Mouse (Mus musculus): Measurements from ENCODE around the gene Mrps18a.

Mrps18a gene

DNA sequence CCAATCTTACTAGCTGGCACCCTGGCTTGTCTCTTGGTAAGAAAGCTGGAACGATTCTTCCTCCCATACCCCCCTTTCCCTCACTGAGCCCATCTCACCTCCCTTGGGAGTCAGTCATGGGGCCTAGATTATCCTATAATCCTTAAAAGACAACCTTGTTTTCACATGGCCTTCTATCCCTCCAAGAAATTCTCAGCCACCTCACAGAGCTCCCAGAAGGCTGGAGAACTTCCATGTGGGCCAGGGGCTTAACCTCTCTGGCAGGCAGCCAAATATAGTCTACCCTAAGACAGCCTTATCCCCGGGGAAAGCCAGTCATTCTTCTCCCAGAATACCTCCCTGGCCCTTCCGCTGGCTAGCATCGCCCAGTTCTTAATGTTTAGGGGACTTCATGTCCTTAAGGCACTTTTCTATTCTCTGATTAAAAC is 7.7 kb downstream of the Mrps18a start:
- Histone ChIP-seq H3K27me3 (ENCODE audit: control insufficient read depth, insufficient read depth, low read length, poor library complexity, severe bottlenecking) (no peaks in the 10 kb centered on the region), H3K36me3 (ENCODE audit: control insufficient read depth, insufficient read depth, low read length, poor library complexity, severe bottlenecking) (peaks cover 5% of the 10 kb centered on the region)
- DNase-seq (ENCODE audit: low read depth, low spot score): no peak

DNA sequence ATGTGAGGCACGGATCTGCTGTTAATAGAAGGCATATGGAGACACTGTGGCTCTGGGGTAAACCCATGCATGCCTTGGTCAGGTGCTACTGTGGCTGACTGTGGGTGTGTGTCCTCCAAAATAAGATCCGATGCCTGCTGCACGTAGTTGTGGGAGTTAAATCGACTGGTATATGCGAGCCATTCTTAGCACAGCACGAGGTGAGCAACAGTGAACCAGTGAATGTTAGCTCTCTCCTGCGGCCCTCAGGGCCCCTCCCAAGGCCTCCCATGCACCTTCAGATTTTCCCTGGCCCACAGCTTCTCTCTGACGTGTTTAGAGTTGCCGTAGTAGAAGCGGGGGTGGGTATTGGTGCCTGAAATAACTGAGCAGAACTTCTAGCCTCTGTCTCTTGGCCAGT is 8.9 kb downstream of the Mrps18a start:
- Histone ChIP-seq H3K36me3 (ENCODE audit: control insufficient read depth, insufficient read depth, low read length, poor library complexity, severe bottlenecking) (peaks cover 12% of the 10 kb centered on the region), H3K27me3 (ENCODE audit: control insufficient read depth, insufficient read depth, low read length, poor library complexity, severe bottlenecking) (no peaks in the 10 kb centered on the region)
- no peak for DNase-seq (ENCODE audit: low read depth, low spot score)

DNA sequence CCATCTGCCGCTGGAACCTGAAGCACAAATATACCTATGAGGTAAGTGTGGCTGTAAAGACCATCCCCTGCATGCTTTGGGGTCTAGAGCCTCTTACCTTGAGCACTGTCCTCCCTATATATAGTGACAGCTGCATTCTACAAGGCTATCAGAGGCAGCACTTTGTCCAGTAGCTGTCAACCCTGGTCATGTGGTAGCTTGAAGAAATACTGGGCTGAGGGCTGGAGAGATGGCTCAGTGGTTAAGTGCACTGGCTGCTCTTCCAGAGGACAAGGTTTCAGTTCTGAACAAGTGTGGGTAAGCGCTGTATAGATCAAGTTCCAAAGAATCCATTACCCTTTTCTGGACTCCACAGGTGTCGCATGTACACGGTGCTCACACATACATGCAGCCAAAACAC is 12.0 kb downstream of the Mrps18a start:
- DNase-seq (ENCODE audit: low read depth, low spot score): no peak
- Histone ChIP-seq H3K36me3 (ENCODE audit: control insufficient read depth, insufficient read depth, low read length, poor library complexity, severe bottlenecking) (peaks cover 17% of the 10 kb centered on the region), H3K27me3 (ENCODE audit: control insufficient read depth, insufficient read depth, low read length, poor library complexity, severe bottlenecking) (no peaks in the 10 kb centered on the region)

- H3K36me3 ChIP-seq (ENCODE audit: control insufficient read depth, insufficient read depth, low read length, poor library complexity, severe bottlenecking): peaks cover 17% of the 10 kb centered on the region
- no peak for DNase-seq (ENCODE audit: low read depth, low spot score)
- no peaks in the 10 kb centered on the region for H3K27me3 ChIP-seq (ENCODE audit: control insufficient read depth, insufficient read depth, low read length, poor library complexity, severe bottlenecking)
Measured at GRCm38 (mm10) chr17:46123285-46123684, 12.5 kb downstream of the Mrps18a start.

- no peak for DNase-seq (ENCODE audit: low read depth, low spot score)
- H3K36me3 ChIP-seq (ENCODE audit: control insufficient read depth, insufficient read depth, low read length, poor library complexity, severe bottlenecking): peaks cover 17% of the 10 kb centered on the region
Measured at GRCm38 (mm10) chr17:46123953-46124700, 13.3 kb downstream of the Mrps18a start.

DNA sequence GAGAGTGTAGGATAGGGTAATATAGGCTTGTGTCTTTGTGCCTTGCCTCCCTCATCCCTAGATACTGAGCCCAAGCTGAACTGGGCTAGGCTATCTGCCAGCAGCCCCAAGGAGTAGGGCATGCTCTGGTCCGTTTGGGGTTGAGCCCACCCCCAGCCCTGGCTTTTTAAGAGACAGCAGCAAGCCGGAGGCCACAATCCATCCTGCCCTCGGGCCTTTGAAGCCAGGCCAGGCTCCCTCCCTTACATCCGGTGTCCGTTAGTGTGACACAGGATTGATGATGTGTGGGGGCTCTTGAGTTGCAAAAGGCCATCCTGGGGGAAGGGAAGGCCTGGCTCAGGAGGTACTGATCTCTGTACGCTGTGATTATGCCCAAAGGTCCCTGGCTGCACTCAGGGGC is 15.8 kb downstream of the Mrps18a start:
- H3K36me3 ChIP-seq (ENCODE audit: control insufficient read depth, insufficient read depth, low read length, poor library complexity, severe bottlenecking): peaks cover 14% of the 10 kb centered on the region
- DNase-seq (ENCODE audit: low read depth, low spot score): no peak
- no peaks in the 10 kb centered on the region for H3K27me3 ChIP-seq (ENCODE audit: control insufficient read depth, insufficient read depth, low read length, poor library complexity, severe bottlenecking)

More at GRCm38 (mm10) chr17:46123953-46124700, 13.3 kb downstream of the Mrps18a start:
- no peaks in the 10 kb centered on the region for H3K27me3 ChIP-seq (ENCODE audit: control insufficient read depth, insufficient read depth, low read length, poor library complexity, severe bottlenecking)

DNA sequence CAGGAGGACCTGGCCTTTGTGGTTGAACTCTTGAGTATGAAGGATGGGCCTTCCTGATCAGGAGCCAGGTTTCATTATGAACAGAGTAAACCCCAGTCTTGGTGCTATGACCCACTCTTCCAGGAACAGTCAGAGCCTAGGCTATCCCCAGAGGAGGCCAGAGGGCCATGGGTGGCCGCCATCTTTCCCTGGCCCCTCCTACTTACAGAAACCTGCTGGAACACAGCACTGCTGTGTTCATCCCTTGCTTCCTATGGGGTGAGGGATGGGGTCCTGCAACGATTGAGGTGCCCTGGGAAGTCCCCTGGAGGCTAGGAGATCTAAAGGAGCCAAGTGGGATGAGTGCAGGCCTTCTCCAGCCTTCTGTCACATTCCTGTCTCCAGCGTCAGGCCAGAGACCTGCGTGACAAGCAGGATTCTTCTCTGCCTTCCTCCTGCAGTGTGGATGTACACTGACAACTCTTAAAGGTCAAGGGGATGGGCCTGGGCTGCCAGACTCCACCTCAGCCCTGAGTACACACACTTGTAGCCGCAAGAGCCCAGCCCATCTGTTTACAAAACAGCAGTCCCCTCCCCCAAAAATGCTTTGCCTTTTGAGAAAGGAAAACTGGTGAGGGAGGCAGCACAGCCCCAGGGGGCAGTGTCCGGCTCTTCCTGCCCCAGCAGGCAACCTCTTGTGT is 17.2 kb downstream of the Mrps18a start:
- Histone ChIP-seq H3K36me3 (ENCODE audit: control insufficient read depth, insufficient read depth, low read length, poor library complexity, severe bottlenecking) (peaks cover 14% of the 10 kb centered on the region), H3K27me3 (ENCODE audit: control insufficient read depth, insufficient read depth, low read length, poor library complexity, severe bottlenecking) (no peaks in the 10 kb centered on the region)
- no peak for DNase-seq (ENCODE audit: low read depth, low spot score)

GRCm38 (mm10) chr17:46129741-46130498 is 19.1 kb downstream of the Mrps18a start:
- no peaks in the 10 kb centered on the region for H3K27me3 ChIP-seq (ENCODE audit: control insufficient read depth, insufficient read depth, low read length, poor library complexity, severe bottlenecking)
- DNase-seq (ENCODE audit: low read depth, low spot score): no peak
- H3K36me3 ChIP-seq (ENCODE audit: control insufficient read depth, insufficient read depth, low read length, poor library complexity, severe bottlenecking): peaks cover 6% of the 10 kb centered on the region

DNA sequence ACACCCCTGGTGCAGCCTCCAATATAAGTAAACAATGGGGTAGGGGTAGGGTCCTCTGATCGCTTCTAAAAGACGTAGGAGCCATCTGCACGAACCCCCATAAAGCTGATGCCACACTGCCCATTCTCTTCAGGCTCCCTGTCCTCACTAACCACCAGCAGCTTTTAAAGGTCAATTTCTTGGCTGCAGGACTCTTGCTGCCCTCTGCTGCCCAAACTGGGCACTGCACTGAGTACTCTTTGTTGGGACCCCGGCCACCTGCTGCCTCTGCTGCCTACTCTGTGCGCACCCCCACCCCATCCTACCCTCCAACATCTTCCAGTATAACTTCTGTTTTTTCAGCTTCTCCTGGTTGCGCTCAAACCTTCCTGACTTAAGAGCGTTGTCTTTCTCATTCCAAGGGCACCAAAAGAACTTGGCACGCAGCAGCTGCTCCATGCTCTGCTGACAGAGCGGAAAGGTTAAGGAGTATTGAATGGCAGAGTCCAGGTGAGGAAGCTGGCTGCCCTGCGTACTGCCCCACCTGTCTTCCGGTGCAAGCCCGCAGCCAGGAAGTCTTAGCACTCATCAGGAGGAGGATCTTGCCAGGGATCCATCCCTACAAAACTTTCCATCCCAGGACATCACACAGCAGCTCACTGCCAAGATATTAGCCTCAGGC is 21.4 kb downstream of the Mrps18a start:
- Histone ChIP-seq H3K27me3 (ENCODE audit: control insufficient read depth, insufficient read depth, low read length, poor library complexity, severe bottlenecking) (no peaks in the 10 kb centered on the region), H3K36me3 (ENCODE audit: control insufficient read depth, insufficient read depth, low read length, poor library complexity, severe bottlenecking) (no peaks in the 10 kb centered on the region; the same call in none of the 2 replicates)
- peak; percentile 72 for DNase-seq (ENCODE audit: low read depth, low spot score)

DNA sequence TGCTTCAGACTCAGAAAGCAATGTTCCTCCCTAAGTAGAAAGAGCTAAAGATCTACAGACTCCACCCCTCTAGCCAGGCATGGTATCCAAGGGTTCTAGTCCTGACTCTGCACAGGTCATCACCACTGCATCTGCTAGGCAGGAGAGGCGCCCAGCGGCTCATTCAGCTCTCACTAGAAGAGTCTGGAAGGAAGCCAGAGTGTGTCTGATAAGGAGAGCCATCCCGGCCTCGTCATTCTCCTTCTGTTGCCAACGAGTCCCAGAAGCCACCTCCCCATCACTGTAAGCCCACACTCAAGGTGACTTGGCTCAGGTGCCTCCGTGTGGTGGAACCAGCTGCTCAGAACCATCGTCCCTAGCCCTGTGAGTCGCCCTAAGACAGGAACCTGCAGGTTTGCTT is 22.1 kb downstream of the Mrps18a start:
- no peak for DNase-seq (ENCODE audit: low read depth, low spot score)
- H3K36me3 ChIP-seq (ENCODE audit: control insufficient read depth, insufficient read depth, low read length, poor library complexity, severe bottlenecking): no peaks in the 10 kb centered on the region; the same call in 1 of the 2 replicates
- H3K27me3 ChIP-seq (ENCODE audit: control insufficient read depth, insufficient read depth, low read length, poor library complexity, severe bottlenecking): no peaks in the 10 kb centered on the region

DNA sequence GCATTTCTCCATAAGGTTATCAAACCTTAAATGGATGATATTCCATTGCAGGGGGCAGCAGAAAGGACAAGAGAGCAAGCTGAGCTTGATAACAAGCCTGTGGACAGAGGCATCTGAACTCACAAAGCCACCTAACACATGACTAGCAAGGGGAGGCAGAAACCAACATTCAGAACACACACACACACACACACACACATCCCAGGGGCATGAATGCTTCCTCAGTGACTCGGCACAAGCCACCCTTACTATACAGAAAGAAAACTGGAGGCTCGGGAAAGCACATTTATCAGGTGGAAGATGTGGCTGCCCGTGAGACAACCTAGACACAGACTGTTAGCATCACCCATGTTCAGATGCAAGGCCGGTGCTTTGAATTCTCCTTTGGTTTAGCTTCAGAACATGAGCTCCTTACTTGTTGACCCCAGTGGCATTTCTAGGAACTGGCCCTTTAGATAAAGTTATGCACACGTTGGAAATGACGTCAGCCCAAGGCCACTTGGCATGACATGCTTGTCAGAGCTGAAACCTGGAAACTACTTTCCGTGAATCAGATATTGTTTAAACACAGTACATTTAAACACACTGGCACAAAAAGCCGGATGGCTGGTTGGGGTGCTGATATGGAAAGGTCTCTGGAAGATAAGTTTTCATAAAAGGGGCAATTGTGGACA is 27.9 kb downstream of the Mrps18a start:
- Histone ChIP-seq H3K27me3 (ENCODE audit: control insufficient read depth, insufficient read depth, low read length, poor library complexity, severe bottlenecking) (no peaks in the 10 kb centered on the region), H3K36me3 (ENCODE audit: control insufficient read depth, insufficient read depth, low read length, poor library complexity, severe bottlenecking) (no peaks in the 10 kb centered on the region)
- no peak for DNase-seq (ENCODE audit: low read depth, low spot score)

DNA sequence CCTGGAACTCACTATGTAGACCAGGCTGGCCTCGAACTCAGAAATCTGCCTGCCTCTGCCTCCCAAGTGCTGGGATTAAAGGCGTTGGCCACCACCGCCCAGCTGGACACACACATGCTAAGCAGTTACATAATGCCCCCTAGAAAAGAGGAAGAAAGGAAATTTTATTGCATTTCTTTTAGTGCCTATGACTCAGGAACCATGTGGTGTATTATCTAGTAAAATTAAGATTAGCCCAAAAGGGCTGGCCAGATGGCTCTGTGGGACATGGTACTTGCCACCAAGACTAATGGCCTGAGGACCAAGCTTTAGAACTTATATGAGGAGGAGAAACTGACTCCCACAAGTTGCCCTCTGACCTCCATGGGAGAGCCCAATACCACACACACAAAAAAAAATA is 29.1 kb downstream of the Mrps18a start:
- H3K27me3 ChIP-seq (ENCODE audit: control insufficient read depth, insufficient read depth, low read length, poor library complexity, severe bottlenecking): no peaks in the 10 kb centered on the region
- DNase-seq (ENCODE audit: low read depth, low spot score): no peak
- no peaks in the 10 kb centered on the region for H3K36me3 ChIP-seq (ENCODE audit: control insufficient read depth, insufficient read depth, low read length, poor library complexity, severe bottlenecking)

DNA sequence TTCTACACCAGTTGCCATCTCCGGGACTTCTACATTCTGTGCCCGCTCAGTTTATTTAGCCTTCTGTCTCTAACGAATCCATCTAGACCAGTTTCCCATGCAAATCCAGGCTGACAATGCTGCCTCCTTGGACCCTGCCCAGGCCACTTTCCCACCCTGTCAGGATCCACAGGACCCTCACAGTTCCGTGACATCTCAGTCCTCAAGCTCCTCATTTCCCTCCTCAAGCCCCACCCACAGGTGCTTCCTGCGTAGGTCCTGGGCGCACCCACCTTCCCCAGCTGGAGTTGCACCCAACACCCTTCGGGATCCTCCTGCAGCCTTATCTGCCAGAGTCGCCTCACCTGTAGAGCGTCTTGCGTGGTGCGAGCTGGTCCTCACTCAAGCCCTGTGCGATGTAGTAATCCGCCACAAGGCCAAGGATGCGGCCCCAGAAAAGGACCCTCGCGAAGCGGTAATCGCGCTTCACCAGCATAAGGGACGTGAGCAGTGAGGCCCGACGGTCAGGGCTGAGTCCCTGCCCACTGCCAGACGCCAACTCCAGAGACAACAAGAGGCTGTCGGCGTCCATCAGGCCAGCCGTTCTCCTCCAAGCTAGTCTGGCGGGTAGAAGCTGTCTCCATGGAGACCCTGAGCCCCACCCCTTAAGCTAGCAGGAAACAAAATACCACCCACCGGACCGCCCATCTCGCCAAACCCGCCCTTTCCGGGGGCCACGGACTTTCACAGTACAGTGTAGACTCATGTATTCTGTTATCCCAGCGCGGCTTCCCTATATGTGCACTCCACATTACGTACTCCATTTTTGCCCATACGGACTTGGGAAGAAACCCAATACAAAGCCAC is 33.0 kb downstream of the Mrps18a start, which contains the start of gene Rsph9:
Rsph9 (minus strand) TSS at position 639 of the 846 bp plus-strand sequence.
- DNase-seq (ENCODE audit: low read depth, low spot score): peak; percentile 81
- Histone ChIP-seq H3K36me3 (ENCODE audit: control insufficient read depth, insufficient read depth, low read length, poor library complexity, severe bottlenecking) (peaks cover 7% of the 10 kb centered on the region; the same call in 1 of the 2 replicates), H3K27me3 (ENCODE audit: control insufficient read depth, insufficient read depth, low read length, poor library complexity, severe bottlenecking) (no peaks in the 10 kb centered on the region)
